Mouse (Mus musculus) testis, adult 2 months (tissue): ENCODE measurements around the gene Fam19a4.

Source experiments
- CTCF ChIP-seq: fragments of 200-500 bp; IDR thresholded peaks from 2 replicates; pipeline ENCODE4 v1.5.1; 2012; ENCODE audit warnings: low read depth, mild to moderate bottlenecking, inconsistent platforms, low read length, moderate library complexity; ENCODE audit not compliant: control insufficient read depth, insufficient read depth, insufficient replicate concordance
- POLR2A ChIP-seq: fragments of 200-500 bp; IDR thresholded peaks from 2 replicates; pipeline ENCODE4 v1.6.1; 2012; ENCODE audit warnings: low read depth, mild to moderate bottlenecking, inconsistent platforms, low read length, moderate library complexity; ENCODE audit not compliant: control insufficient read depth

- TF ChIP-seq CTCF (no peak), POLR2A (no peak)
These were observed 33.0 kb downstream of the Fam19a4 start for GRCm38 (mm10) chr6:97027110-97027677.
